Mouse (Mus musculus) E14TG2a.4 (cell line): ENCODE data around the gene Tspan8.

Experiments
- CTCF ChIP-seq: conservative IDR thresholded peaks from 2 replicates; pipeline ENCODE4 v1.5.1; 2014; ENCODE audit warnings: low read length
- NANOG ChIP-seq: IDR thresholded peaks from 2 replicates; pipeline ENCODE4 v1.6.1; 2014; ENCODE audit warnings: borderline replicate concordance, low read length, mixed read lengths

GRCm38 (mm10) chr10:115796072-115796788 lies 20.4 kb upstream of the Tspan8 start:
- no peak for TF ChIP-seq CTCF
- TF ChIP-seq NANOG, result no peak
